In the genomic region with DNA sequence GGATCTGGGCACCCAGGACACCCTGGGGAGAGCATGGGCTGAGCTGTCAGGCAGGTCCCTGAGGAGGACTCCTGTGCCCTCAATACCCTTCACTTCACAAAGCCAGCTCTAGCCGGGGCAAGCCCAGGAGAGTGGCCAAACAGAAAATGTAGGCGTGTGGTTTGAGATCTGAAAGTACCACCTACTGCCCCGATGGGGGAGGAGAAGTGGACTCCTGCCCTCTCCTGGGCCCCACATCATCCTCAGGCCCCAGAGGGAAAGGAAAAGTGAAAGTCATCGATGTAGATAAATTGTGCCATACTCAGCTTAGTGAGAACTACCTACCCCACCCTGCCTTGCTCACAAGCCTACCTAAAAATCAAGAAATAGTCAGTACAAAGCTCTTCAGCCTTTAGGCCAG, we compare ENCODE assay signal across 10 mouse cellular contexts.
DNase-seq lines count a peak whose midpoint lies in the region; ATAC-seq and TF ChIP-seq lines count a peak whose summit lies in the region.
"Had no signal": no experiment of that assay in that cellular context is flagged by ENCODE, and none has a peak within 500 bp of the region (broad histone marks: within the 10 kb centered on the region; RNA-seq: fewer than 3 reads in every experiment).

No protein-coding gene starts in this region.

- no peak overlapping the region for H3K4me3 ChIP-seq in liver, embryonic 14.5 days (ENCODE audit: insufficient read depth in 1 of 2, low read depth in 2 of 2, low read length in 2 of 2)
- H3K4me3 ChIP-seq: lung, embryonic 15.5 days had no signal

- intact Hi-C loops in heart, postnatal 36 days (cut with DNase I), result no loop called here

- peak; percentile 96 for DNase-seq in heart, adult 11 months
- no peak for DNase-seq in heart, postnatal 36 days
- DNase-seq in liver, embryonic 14.5 days (ENCODE audit: low read depth in 3 of 3, low spot score in 3 of 3), result no peak
- peak; percentile 28 to 47 for DNase-seq in spleen, adult 18-20 months
- DNase-seq in layer of hippocampus, postnatal 36 days, result no peak
- DNase-seq in urinary bladder, postnatal 4 days (ENCODE audit: low spot score in 2 of 2), result no peak
- no peak for DNase-seq in thymus, postnatal 14 days
- DNase-seq: gastrocnemius, postnatal 25 days had no signal

- H3K9me3 ChIP-seq in liver, embryonic 14.5 days (ENCODE audit: control insufficient read depth, low read length), result no peaks in the 10 kb centered on the region
- H3K9me3 ChIP-seq: lung, embryonic 15.5 days had no signal

- H3K4me1 ChIP-seq in liver, embryonic 14.5 days (replicated peaks; ENCODE audit: control insufficient read depth in 2 of 2, insufficient read depth in 2 of 2, low read length in 1 of 2), result peaks cover 2 to 19% of the 10 kb centered on the region in 2 experiments; a peak in 2 of 4 replicates

- 0 out of 2 replicates have a peak overlapping the region, but pooled peaks have one; percentile 20 for H3K4me2 ChIP-seq in liver, embryonic 14.5 days (ENCODE audit: low read depth)
- H3K4me2 ChIP-seq: lung, embryonic 15.5 days had no signal

- WGBS in liver, embryonic 14.5 days (ENCODE audit: insufficient replicate concordance), result 8% methylated on average over 4 of the region's 4 CpGs

- H3K27ac ChIP-seq in liver, embryonic 14.5 days, result no peak overlapping the region
- H3K27ac ChIP-seq: lung, embryonic 15.5 days had no signal

- TF ChIP-seq CTCF in liver, embryonic 14.5 days (IDR thresholded peaks at IDR 0.05; ENCODE audit: low read depth), result no peak

- no peaks in the 10 kb centered on the region for H3K27me3 ChIP-seq in liver, embryonic 14.5 days (ENCODE audit: control insufficient read depth, insufficient read depth, low read length)
- H3K27me3 ChIP-seq: lung, embryonic 15.5 days had no signal

- TF ChIP-seq EP300 in liver, embryonic 14.5 days (IDR thresholded peaks at IDR 0.05; ENCODE audit: low read depth), result no peak

- H3K36me3 ChIP-seq in liver, embryonic 14.5 days (replicated peaks; ENCODE audit: control insufficient read depth, insufficient read depth, low read depth), result no peaks in the 10 kb centered on the region
- H3K36me3 ChIP-seq: lung, embryonic 15.5 days had no signal

- no peak overlapping the region for H3K9ac ChIP-seq in liver, embryonic 14.5 days (replicated peaks)
- H3K9ac ChIP-seq: lung, embryonic 15.5 days had no signal

- peak; percentile 71 for ATAC-seq in granulocyte monocyte progenitor cell, adult 5-6 weeks (replicated peaks; ENCODE audit: poor library complexity, severe bottlenecking)
- ATAC-seq in liver, embryonic 14.5 days (ENCODE audit: insufficient read depth), result peak; percentile 59

Comparison
In these comparisons a context has a peak if more than half of its experiments do, and no peak if none do; other contexts are left out.
1. DNase-seq: peak in heart, adult 11 months (single experiment) and spleen, adult 18-20 months (2 of 2); none in heart, postnatal 36 days (0 of 2), liver, embryonic 14.5 days (0 of 3), layer of hippocampus, postnatal 36 days (0 of 2), urinary bladder, postnatal 4 days (0 of 2) and thymus, postnatal 14 days (single experiment).